Mouse (Mus musculus) heart, embryonic 10.5 days (tissue): ENCODE data around the gene Epb41l3. TPM values are rescaled to one million over a fixed set of nuclear protein-coding genes. Genes with fewer than 3 reads are reported as not detected.
A peak's percentile ranks its signal among the peaks of the same experiment; 100 is the strongest.

Experiments used
- DNase-seq: peaks from one replicate; pipeline ENCODE4 v3.0.0-alpha.2; 2017; ENCODE audit warnings: low spot score
- H3K27ac ChIP-seq: fragments of 300-500 bp; sonication (generic); 2 replicates; pipeline ENCODE4 v1.5.1; 2016; ENCODE audit warnings: mild to moderate bottlenecking
- H3K27me3 ChIP-seq: fragments of 300-500 bp; sonication (generic); 2 replicates; pipeline ENCODE4 v1.6.1; 2016; ENCODE audit warnings: mild to moderate bottlenecking; ENCODE audit not compliant: poor library complexity, insufficient read depth, severe bottlenecking
- H3K36me3 ChIP-seq: fragments of 300-500 bp; sonication (generic); 2 replicates; pipeline ENCODE4 v1.6.1; 2016; ENCODE audit warnings: mild to moderate bottlenecking, moderate library complexity
- H3K4me1 ChIP-seq: fragments of 300-500 bp; sonication (generic); 2 replicates; pipeline ENCODE4 v1.6.1; 2016; ENCODE audit warnings: mild to moderate bottlenecking
- H3K4me3 ChIP-seq: fragments of 300-500 bp; sonication (generic); 2 replicates; pipeline ENCODE4 v1.5.1; 2016; ENCODE audit warnings: mild to moderate bottlenecking, moderate library complexity
- H3K9me3 ChIP-seq: fragments of 300-500 bp; sonication (generic); 2 replicates; pipeline ENCODE4 v1.6.1; 2016; ENCODE audit warnings: mild to moderate bottlenecking, moderate library complexity
- WGBS: fragments of 180-500 bp; shearing (Covaris S2); methylation state at CpG from one replicate; pipeline ENCODE4 v1.1.7; 2016; 5-methylcytosine and 5-hydroxymethylcytosine counted together
- polyA plus RNA-seq: library from polyadenylated mRNA; unstranded; fragments of >200 nt; fragmentation: Nextera tagmentation; extraction: Ambion mirVana; gene quantifications from 2 replicates; pipeline ENCODE4 v1.2.1, GENCODE M21; 2016

Gene Epb41l3
- polyA plus RNA-seq, 1 experiment from 2014 or later: 108 TPM

DNA sequence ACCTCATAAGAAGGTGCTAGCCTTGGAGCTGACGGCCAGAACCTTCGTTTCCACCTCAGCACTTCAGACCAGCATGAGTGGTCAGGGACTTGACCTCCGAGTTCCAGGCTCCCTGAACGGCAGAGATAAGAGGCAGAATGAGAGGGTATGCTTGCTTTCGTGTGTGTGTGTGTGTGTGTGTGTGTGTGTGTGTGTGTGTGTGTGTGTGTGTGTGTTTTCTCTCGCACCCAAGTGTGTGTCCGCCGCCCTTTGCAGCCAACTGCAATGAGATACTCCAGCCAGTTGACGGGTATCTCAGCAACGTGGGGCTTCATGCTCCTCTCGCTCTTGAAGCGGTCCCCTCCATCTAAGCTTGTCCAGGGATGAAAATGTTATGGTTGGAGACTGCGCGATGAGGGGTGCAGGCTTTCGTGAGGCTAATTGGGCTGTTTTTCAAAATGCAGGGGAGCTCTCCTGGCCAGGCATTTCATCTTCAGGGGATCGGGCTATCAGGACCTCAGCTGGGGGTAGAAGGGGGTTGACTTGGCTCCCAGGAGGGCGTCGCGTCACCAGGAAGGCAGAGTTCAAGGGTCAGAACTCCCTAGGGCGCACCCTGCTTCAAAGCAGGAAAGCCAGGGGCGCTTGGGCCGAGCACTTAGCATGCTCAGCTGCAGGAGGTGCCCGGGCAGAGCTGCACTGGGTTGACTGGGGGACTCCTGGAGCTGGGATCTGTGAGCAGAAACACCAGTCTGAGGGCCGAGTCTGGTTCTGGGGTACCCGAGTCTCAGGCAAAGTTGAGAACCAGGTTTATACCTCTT is 1.5 kb downstream of the Epb41l3 start:
- H3K36me3 ChIP-seq: no peaks in the 10 kb centered on the region
- no peaks in the 10 kb centered on the region for H3K9me3 ChIP-seq
- H3K4me1 ChIP-seq: peaks cover 25% of the 10 kb centered on the region; the same call in 1 of the 2 replicates
- 2% methylated on average over 25 of the region's 25 CpGs for WGBS
- H3K27me3 ChIP-seq: peaks cover 62% of the 10 kb centered on the region
- peak overlapping the region; percentile 66 for H3K4me3 ChIP-seq
- no peak overlapping the region for H3K27ac ChIP-seq
- peak; percentile 76 for DNase-seq

DNA sequence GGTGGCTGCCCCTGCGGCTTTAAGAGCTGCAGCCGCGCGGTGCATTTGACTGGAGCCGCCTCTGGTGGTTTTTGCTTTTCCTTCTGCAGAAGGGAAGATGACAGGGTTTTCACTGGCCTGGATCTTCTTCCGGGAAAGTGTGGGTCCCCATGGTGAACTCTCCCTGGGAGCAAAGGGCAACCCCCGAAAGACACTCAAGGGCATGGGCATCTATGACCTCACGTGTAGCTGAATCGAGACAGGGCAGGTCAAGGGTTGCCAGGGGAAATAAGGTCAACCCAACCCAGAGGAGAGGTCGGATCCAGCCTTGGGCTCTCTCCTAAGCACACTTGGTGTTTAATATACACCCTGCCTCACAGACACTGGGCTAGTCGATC is 2.0 kb downstream of the Epb41l3 start:
- Histone ChIP-seq H3K27me3 (peaks cover 62% of the 10 kb centered on the region), H3K36me3 (no peaks in the 10 kb centered on the region), H3K27ac (no peak overlapping the region), H3K4me3 (peak overlapping the region; percentile 66), H3K9me3 (no peaks in the 10 kb centered on the region), H3K4me1 (peaks cover 25% of the 10 kb centered on the region; the same call in 1 of the 2 replicates)
- 10% methylated on average over 11 of the region's 11 CpGs for WGBS
- DNase-seq: no peak

DNA sequence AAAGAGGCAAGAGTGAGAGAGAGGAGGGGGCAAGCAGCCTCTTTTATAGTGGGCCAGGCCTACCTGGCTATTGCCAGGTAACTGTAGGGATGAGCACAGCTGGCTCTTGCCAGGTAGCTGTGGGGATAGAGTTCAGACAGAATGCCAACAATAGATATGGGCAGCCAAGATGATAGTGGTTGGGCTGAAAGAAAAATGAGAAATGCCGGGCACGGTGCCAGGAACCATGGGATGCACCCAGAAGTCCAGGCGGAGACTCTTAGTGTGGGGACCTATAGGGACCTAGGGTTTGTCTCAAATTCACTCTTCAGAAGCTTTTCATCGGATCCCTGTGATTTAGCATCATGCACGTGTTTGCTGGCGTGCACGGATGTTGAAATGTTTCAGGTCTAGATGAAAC is 6.8 kb downstream of the Epb41l3 start:
- no peak for DNase-seq
- no peak overlapping the region for H3K4me3 ChIP-seq
- H3K36me3 ChIP-seq: no peaks in the 10 kb centered on the region
- no peaks in the 10 kb centered on the region for H3K9me3 ChIP-seq
- H3K27me3 ChIP-seq: peaks cover 15% of the 10 kb centered on the region
- peaks cover 7% of the 10 kb centered on the region; the same call in 1 of the 2 replicates for H3K4me1 ChIP-seq
- 91% methylated on average over 7 of the region's 7 CpGs for WGBS
- no peak overlapping the region for H3K27ac ChIP-seq

DNA sequence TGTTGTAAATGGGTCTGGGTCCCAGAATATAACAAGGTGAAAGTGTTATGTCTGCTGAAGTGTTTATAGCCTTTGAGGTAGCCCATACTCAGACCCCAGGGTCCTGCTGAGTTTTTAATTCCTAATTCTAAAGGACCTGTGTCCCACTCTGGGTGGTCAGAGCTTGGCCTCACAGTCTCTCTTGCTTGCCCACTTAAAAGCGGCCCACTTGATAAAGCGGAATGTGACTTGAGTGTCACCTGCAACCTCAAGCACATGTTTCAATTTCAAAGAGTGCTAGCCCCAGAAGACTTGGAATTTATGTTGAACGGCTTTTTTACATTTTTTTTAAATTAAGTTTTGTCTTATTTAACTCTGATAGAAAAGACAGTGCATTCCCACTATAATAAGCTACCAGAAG is 16.1 kb downstream of the Epb41l3 start:
- DNase-seq: no peak
- H3K4me1 ChIP-seq: no peaks in the 10 kb centered on the region; the same call in 1 of the 2 replicates
- no peaks in the 10 kb centered on the region for H3K9me3 ChIP-seq
- H3K27me3 ChIP-seq: no peaks in the 10 kb centered on the region
- 73% methylated on average over 3 of the region's 3 CpGs for WGBS
- H3K36me3 ChIP-seq: no peaks in the 10 kb centered on the region
- H3K4me3 ChIP-seq: no peak overlapping the region
- no peak overlapping the region for H3K27ac ChIP-seq

DNA sequence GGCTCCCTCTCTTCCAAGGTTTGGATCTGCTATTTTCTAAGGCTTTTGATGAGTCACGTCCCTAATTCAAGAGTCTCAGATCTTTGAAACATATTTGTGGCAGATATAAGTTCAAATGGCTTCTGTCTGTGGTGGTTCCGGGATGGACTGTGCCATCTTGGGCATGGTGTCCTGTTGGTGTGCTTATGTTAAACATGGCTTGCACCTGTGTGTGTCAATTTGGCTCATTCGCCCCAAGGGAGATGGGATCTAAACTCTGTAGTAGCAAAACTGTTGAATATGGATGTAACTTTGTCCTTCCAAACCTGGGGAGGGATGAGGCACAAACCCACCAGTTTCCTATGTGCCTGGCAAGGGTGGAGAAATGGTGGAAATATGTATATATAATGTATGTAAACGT is 21.6 kb downstream of the Epb41l3 start:
- Histone ChIP-seq H3K4me1 (peaks cover 10% of the 10 kb centered on the region), H3K27ac (no peak overlapping the region), H3K4me3 (no peak overlapping the region), H3K36me3 (no peaks in the 10 kb centered on the region), H3K27me3 (no peaks in the 10 kb centered on the region), H3K9me3 (no peaks in the 10 kb centered on the region)
- 87% methylated on average over 4 of the region's 4 CpGs for WGBS
- DNase-seq: no peak

DNA sequence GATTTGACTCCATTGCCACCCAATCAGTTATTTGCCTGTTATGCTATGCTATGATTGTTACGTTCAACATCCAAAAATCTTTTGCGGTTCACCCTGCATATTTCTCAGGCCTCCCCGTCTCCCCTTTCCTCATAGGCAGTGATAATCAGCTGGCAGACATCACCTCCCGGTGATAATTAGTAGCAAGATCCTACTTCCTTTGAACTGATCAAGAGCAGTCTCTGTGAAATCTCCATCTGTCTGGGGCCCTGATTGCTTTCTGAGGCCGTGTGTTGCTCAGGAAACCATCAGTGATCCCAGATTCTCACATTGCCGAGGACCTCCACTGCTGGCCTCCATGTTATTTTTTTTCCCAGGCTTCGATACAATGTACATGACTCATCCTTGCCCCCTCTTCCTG is 22.5 kb downstream of the Epb41l3 start:
- H3K36me3 ChIP-seq: no peaks in the 10 kb centered on the region
- H3K4me3 ChIP-seq: no peak overlapping the region
- 26% methylated on average over 7 of the region's 7 CpGs for WGBS
- no peaks in the 10 kb centered on the region for H3K9me3 ChIP-seq
- H3K4me1 ChIP-seq: peaks cover 10% of the 10 kb centered on the region; the same call in 1 of the 2 replicates
- no peaks in the 10 kb centered on the region for H3K27me3 ChIP-seq
- DNase-seq: no peak
- H3K27ac ChIP-seq: no peak overlapping the region

DNA sequence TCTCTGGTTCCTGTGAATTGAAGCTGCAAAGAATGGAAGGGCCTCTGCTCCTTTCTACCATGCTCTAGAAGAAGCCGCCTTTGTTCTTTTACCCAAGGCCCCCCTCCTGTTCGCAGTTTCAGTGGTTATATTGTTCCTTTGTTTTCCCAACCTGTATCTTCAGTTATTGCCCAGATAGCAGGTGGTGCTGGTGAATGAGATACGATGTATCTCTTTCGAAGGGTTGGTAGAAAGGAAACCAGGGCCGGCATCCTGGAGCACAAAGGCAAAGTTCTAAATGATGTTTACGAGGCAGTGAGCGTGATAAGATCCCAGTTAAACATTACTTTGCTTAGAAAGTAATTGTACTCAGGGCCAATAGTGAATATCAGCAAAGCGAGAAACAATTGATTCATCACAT is 27.8 kb downstream of the Epb41l3 start:
- no peaks in the 10 kb centered on the region for H3K9me3 ChIP-seq

DNA sequence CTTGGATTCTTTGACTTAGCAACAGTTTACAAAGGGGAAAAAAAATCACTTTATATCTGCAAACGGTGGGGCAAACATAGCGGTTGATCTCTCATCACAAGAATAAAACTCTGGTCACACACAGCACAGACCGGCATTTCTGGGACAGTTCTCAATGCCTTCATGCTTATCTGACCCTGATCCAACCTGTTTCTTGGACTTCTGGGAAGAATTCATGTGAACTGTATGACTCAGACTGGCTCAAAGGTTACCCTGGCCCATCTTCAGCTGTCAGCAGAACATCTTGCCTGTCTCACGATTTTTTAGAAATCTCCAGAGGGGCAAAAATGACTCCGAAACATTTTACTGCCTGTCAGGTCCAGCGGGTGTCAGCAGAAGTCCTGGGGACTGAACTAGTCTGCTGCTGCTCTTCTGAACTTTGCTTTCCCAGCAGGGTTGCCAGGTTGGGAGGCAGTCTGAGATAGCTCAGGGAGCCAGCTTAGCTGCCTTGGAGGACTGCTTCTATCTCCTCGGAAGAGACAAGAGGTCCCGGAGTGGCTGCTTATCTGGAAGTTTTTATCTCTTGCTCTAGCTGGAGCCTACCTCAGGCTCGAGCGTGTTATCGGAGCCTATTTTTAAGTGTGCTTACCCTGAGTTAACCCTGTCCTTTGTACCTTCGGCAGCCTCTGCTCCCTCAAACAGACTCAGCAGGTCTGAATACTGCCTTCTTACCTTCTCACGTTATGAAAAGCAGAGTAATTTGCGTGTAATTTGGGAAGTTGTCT is 29.7 kb downstream of the Epb41l3 start:
- Histone ChIP-seq H3K27ac (peak overlapping the region; percentile 62; the same call in 1 of the 2 replicates), H3K9me3 (no peaks in the 10 kb centered on the region), H3K4me3 (peak overlapping the region; percentile 47), H3K27me3 (no peaks in the 10 kb centered on the region), H3K36me3 (no peaks in the 10 kb centered on the region), H3K4me1 (peaks cover 14% of the 10 kb centered on the region)
- DNase-seq: no peak
- 17% methylated on average over 14 of the region's 14 CpGs for WGBS

More for the DNA sequence above, 27.8 kb downstream of the Epb41l3 start:
- no peak for DNase-seq
- Histone ChIP-seq H3K27ac (no peak overlapping the region), H3K27me3 (no peaks in the 10 kb centered on the region), H3K4me3 (no peak overlapping the region), H3K4me1 (peaks cover 14% of the 10 kb centered on the region), H3K36me3 (no peaks in the 10 kb centered on the region)
- WGBS: 59% methylated on average over 8 of the region's 8 CpGs

DNA sequence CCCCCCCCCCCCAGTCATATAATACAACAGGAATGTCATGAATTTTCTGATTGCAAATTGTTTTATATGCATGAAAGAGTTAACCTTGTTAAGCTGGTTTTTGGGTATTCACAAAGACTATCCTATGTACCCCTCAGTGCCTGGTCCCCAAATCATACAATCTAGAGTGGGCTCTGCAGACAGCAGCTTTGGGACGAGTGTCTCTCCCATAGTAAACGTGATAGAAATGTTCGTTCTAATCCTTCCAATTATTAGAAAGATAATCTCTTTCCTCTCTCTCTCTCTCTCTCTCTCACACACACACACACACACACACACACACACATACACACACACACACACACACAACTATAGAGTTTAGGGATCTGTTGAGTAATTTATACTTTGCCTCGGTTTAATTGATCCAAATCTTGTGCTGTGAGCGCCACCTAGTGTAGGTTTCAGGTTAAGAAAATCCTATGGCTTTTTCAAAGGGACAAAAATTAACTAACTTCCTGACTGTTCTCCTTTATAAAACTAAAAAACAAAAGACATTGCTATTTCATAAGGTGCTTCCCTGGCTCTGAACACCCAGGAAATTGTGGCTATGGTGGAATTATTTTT is 30.4 kb downstream of the Epb41l3 start:
- Histone ChIP-seq H3K36me3 (no peaks in the 10 kb centered on the region), H3K9me3 (no peaks in the 10 kb centered on the region), H3K27ac (peak overlapping the region; percentile 62; the same call in 1 of the 2 replicates), H3K4me3 (peak overlapping the region; percentile 47), H3K4me1 (peaks cover 14% of the 10 kb centered on the region), H3K27me3 (no peaks in the 10 kb centered on the region)
- 5% methylated on average over 5 of the region's 5 CpGs for WGBS
- DNase-seq: no peak

DNA sequence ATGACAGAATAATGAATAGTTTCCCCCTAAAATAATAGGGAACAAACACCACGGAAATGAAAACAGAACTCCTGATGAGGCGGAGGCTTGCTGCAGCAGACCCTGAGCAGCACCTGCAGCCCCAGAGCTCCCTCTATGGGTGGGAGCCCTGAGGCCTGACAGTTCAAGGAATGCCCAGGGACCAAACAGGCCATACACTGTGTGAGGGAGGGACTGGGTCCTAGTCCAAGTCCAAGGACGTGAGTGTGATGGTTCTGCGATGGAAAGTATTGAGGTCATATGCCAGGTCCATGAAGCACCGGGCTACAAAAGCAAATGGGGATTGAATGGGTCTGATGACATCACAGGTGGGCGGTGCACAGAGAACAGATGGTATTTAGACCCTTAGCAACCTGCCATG is 33.7 kb downstream of the Epb41l3 start:
- peaks cover 14% of the 10 kb centered on the region for H3K4me1 ChIP-seq
- no peaks in the 10 kb centered on the region for H3K36me3 ChIP-seq
- H3K27ac ChIP-seq: no peak overlapping the region
- no peak overlapping the region for H3K4me3 ChIP-seq
- no peaks in the 10 kb centered on the region for H3K9me3 ChIP-seq
- DNase-seq: no peak
- H3K27me3 ChIP-seq: no peaks in the 10 kb centered on the region
- 61% methylated on average over 6 of the region's 6 CpGs for WGBS

DNA sequence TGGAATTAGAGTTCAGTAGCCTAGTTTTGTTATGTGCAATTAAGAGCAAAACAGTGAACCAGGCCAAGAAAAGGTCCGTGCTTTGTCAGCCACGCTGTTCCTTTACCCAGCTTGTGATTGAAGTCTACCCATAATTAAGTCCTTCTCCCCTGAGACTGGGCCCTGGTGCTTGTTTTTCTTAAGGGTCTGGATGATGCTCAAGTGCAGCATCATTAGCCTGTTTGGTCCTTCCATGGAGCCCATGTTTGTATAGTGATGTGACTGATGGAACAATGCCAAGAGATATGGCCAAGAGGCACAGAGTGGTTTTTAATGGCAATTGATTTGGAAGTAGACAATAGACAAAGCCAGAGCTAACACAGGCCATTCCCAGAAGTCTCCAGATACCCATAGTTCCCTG is 36.7 kb downstream of the Epb41l3 start:
- WGBS: 76% methylated on average over 2 of the region's 2 CpGs
- H3K27ac ChIP-seq: no peak overlapping the region
- DNase-seq: no peak

DNA sequence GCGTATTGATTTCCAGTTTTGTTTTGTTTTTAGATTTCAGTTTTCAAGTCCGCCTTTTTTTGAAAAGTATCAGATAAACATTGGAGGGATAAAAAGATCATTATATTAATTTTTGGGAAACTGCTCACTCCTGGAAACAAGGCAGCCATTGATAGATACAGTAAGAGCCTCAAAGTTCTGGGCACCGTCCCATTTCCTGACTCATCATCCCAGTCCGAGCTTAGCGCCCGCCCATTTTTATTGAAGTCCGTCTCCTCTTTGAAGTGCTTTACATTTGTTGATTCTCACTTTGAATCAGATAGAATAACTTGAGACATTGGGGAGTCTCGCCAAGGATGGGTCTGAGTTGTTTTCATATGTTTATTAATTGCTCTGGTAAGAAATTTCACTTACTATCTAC is 43.7 kb downstream of the Epb41l3 start:
- Histone ChIP-seq H3K4me3 (no peak overlapping the region), H3K27me3 (no peaks in the 10 kb centered on the region), H3K27ac (no peak overlapping the region), H3K36me3 (no peaks in the 10 kb centered on the region), H3K9me3 (no peaks in the 10 kb centered on the region), H3K4me1 (peaks cover 16% of the 10 kb centered on the region; the same call in 1 of the 2 replicates)
- 90% methylated on average over 8 of the region's 8 CpGs for WGBS
- no peak for DNase-seq

More for the DNA sequence above, 36.7 kb downstream of the Epb41l3 start:
- H3K4me1 ChIP-seq: no peaks in the 10 kb centered on the region
- H3K4me3 ChIP-seq: no peak overlapping the region
- no peaks in the 10 kb centered on the region for H3K9me3 ChIP-seq
- no peaks in the 10 kb centered on the region for H3K27me3 ChIP-seq
- H3K36me3 ChIP-seq: no peaks in the 10 kb centered on the region
